Mouse (Mus musculus): ENCODE data around the gene Comt.

The Comt gene

DNA sequence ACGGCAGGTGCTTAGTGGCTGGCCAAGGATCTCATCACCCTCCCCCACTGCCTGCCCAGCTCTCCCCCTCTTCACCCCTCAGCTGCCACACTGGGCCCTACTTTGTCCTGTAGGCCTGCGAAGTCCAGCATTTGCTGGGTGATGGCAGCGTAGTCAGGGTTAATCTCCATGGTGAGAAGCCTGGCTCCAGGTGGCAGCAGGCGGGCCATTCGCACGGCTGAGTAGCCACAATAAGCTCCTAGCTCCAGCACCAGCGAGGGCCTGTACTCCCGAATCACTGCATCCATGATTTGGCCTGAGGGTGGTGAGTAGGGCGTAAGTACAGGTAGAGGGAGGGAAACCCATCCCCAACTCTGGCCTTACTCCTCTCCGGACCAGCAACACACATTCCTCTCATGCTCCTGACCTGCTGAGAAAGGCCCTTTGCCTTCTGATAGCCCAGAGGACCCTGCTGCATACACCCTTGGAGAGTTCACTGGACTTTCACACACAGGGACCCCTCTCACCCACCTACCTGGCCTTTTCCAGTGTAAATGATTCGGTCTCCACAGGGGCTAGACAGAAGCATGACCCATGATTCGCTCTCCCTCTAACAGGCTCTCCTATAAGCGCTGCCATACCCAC, 15.5 kb downstream of the Comt start:
- DNase-seq (ENCODE audit: low read depth, low spot score) = no peak

DNA sequence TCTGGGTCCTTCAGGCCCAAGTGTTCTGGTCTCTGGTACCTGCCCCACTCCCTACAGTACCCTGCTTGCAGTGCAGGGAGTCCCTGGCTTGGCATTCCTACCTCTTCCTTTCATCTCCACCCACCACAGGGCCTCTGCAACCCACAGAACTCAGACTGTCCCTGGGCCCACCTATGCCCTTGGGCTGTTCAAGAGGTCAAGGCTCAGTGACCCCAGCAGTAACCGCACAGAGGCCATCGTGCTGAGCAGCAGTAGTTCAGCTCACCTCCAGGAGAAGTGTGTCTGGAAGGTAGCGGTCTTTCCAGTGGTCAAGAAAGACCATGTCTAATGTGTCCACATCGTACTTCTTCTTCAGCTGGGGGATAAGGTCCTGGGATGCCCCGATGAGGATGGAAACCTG, 16.2 kb downstream of the Comt start:
- DNase-seq (ENCODE audit: low read depth, low spot score) = no peak

DNA sequence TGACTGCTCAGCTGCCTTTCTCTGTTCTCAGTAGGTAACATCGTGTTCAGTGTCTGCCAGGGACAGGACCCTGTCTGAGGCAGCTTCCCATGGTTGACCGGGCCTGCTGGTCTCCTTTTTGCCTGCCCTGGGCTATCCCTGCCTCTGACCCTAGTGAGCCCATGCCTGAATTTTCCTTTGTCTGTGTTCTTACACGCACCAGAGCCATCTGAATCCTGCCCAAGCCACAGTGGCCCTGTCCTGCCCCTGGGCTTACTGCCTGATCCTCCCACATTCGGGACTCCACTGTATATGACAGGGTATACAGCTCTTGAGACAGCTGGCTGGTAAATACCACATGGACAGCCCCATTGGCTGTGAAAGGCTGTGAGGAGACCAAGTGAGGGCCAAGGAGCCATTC, 16.9 kb downstream of the Comt start:
- DNase-seq (ENCODE audit: low read depth, low spot score) = no peak

DNA sequence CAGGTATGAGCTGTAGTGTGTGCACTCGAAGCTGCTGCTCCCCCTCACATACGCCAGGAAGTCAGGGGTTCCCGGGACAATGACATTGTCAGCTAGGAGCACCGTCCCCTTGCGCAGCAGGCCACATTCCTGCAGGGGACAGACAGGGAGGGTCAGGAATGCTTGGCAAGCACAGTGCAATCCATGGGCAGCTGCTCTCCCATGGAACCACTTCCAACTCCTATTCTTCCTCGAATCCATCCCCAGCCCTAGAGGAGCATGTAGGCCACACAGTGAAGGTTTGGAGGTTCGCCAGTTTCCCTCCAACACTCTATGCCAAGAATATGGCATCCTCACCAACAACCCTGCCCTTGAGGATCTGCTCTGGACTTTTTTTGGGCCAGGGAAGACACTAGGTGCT, 18.7 kb downstream of the Comt start:
- DNase-seq (ENCODE audit: low read depth, low spot score) = no peak

GRCm38 (mm10) chr16:18406293-18406692, 20.4 kb downstream of the Comt start:
- DNase-seq (ENCODE audit: low read depth, low spot score) = peak; percentile 65

DNA sequence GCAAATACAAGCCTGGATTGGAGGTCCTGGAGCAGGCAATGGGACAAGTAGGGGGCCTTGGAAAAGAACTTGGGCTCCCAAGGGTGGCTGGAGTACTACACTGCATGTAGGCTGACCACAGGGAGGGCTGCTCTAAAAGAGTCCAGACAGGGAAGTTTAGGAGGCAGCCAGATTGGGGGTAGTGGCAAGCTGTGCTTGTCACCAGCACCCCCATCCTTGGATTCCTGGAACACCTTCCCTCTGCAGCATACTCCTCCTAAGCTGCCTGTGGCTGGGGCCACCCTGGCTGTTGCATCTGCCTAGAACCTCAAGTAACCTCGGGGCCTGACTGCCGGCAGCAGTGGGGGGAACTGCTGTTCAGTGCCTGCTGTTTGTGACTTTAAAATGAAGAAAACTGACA, 20.8 kb downstream of the Comt start:
- DNase-seq (ENCODE audit: low read depth, low spot score) = no peak

GRCm38 (mm10) chr16:18405091-18405854, 21.4 kb downstream of the Comt start:
- no peak for DNase-seq (ENCODE audit: low read depth, low spot score)

- no peak for DNase-seq (ENCODE audit: low read depth, low spot score)
These were observed 23.4 kb downstream of the Comt start for GRCm38 (mm10) chr16:18403285-18403684.

GRCm38 (mm10) chr16:18400472-18401216, 26.0 kb downstream of the Comt start:
- DNase-seq (ENCODE audit: low read depth, low spot score) = peak; percentile 68

GRCm38 (mm10) chr16:18400028-18400427, 26.6 kb downstream of the Comt start:
- no peak for DNase-seq (ENCODE audit: low read depth, low spot score)

DNA sequence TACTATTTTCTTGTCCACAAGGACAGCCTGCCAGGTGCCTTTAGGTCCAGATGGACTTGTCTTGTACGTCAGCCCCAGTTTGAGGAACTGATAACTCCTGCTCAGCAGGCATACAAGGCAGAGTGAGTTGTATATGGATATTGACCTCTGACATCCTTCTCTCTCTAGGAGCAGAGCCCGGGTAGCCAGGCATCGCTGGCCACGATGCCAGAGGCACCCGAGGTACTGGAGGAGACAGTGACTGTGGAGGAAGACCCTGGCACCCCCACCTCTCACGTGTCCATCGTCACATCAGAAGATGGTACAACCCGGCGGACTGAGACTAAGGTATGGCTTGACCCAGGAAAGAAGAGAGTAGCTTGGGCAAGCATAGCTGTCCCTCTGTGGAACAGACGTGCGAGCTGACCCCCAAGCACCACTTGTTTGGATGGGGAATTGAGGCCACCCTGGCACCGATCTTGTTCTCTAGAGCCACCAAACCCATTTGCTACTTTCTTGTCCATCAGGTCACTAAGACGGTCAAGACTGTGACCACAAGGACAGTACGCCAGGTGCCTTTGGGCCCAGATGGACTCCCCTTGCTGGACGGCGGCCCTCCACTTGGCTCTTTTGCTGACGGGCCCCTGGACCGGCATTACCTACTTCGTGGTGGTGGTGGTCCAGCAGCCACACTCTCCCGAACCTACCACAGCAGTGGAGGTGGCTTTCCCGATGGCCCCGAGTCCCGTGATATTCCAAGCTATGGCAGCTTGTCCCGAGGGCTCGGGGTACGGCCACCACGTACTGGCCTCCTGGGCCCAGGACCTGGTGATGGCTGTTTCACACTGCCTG, 29.6 kb downstream of the Comt start:
- no peak for DNase-seq (ENCODE audit: low read depth, low spot score)

DNA sequence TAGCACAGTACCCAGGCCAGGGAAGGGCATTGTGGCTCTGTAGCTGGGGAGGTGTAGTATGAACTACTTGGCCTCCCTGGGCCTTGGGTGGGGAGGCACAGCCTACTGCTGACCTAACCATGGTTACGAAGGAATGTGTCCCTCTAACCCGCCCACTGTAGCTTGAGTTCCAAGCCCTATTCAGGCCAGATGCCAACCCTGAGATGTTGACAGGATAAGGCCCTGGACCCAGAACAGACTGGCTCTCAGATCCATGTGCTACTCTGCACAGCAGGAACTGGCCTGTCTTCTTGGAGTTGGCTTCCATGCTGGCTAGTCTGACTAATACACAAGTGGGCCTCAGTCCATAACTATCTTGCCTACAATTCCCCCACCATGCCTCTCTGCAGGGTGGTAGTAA, 30.5 kb downstream of the Comt start:
- DNase-seq (ENCODE audit: low read depth, low spot score) = no peak

DNA sequence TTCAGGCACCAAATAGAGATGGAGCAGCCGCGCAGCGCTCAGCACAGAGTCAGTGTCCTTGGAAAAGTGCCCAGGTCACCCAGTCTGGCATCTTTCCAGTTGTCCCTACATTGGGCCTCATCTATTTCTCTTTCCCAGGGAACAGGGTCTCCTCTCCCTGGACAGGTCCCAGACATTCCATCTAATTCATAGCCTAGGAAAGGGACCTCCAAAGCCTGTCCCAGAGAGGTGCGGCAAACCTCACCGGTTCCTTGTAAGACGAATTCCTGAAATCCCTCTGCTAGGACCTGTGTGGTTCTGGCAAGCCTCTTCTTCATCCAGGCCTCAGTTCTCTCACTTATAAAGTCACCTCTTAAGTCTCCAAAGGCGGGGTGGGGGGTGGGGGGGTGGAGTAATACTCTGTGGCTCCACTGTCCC, 31.0 kb downstream of the Comt start:
- DNase-seq (ENCODE audit: low read depth, low spot score) = no peak

DNA sequence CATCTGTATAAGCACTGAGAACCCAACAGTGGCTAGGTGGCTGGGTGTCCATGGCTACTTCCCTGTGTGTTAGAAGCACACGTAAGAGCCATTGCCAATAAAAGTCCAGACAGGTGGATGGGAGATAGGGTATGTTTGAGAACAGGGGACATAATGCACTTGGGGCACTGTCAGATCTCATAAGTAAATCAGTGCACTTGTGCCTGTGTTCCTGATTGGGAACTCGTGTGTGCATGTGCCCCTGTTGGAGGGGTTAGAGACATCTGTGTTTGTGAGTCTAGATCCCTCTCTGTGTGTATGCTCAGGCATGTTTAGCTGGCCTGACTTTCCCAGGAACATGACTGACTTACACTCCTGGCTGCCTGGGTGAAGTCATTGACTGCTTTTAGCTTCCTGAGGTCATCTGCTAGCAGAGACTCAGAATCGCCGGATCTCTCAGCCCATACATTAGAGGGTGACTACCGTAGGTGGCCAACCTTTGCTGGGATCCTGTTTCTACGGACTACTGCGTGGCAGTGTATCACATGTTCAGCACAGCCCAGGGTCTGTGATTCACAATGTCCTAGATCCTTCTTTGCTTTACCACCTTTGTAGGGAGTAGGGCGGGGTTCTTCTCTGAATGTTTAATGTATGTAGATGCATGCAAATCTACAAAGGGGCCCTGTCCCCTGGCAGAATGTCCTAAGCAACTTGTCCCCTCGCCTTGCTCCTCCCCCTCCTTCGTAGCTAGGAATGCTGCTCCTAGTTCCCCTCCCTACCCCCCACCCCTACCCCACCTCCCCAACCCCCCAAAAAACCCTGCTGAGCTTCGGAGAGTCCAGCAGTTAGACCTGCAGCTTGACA, 31.7 kb downstream of the Comt start:
- DNase-seq (ENCODE audit: low read depth, low spot score) = peak; percentile 93

GRCm38 (mm10) chr16:18394056-18394455, 32.6 kb downstream of the Comt start:
- DNase-seq (ENCODE audit: low read depth, low spot score) = no peak

- DNase-seq (ENCODE audit: low read depth, low spot score) = no peak
These were observed 33.1 kb downstream of the Comt start for GRCm38 (mm10) chr16:18393595-18393994.

GRCm38 (mm10) chr16:18392469-18393426, 33.9 kb downstream of the Comt start:
- DNase-seq (ENCODE audit: low read depth, low spot score) = peak; percentile 76

GRCm38 (mm10) chr16:18391728-18392127, 34.9 kb downstream of the Comt start:
- DNase-seq (ENCODE audit: low read depth, low spot score) = no peak

DNA sequence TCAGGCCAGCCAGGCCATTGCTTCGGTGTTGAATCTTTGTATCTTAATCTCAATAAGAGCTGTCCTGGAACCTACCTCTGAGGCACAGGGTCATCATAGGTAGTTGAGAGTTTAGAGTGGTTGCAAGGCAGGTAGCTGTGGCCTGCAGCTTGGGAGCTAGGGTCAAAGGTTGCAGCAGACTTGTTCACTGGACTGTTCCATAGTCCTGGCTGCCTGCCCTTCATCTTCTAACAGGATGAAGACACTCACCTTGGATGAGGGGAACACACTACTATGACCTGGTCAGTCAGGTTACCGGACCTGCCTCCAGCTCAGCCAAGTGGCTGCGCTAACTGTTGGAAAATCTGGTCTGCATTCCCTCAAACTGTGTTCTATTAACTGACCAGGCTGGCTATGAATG, 35.5 kb downstream of the Comt start:
- no peak for DNase-seq (ENCODE audit: low read depth, low spot score)

GRCm38 (mm10) chr16:18390399-18390798, 36.3 kb downstream of the Comt start:
- no peak for DNase-seq (ENCODE audit: low read depth, low spot score)

All from ES-CJ7 (cell line).